Mouse (Mus musculus): ENCODE results near the gene Enox1.

Enox1 gene

DNA sequence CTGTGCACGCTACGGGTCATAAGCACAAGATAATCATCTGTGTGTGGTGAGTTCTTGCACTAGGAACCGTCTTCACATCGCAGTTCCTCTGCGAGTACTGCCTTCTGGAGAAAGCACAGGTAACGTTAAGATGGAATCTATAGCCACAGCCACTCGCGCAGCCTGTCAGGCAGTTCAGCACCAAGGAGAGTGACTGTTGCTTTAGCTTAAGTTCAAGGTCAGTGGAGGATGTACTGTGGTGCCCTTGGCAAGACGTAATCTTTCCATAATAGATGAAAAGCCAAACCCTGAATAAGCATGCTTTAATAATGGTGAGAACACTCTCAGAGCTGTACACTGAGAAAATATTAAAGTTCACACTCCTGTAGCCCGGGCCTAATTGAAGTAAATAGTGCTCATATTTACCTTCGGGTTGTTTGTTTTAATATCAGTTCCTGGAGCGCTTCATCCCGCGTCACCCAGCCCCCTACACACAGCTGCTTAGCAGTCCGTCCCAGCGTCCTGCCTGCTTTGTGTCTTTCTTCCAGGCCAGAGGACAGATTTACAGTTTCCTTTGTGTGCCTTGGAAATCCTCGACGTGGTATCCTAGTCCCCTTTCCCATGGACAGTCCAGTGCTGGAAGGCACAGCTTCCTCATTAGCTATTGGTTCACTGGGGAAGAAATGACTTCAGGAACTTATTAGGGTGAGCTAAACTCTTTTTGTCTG lies 38.9 kb downstream of the Enox1 start:
- peak; percentile 50 for DNase-seq (ENCODE audit: low read depth, low spot score)

DNA sequence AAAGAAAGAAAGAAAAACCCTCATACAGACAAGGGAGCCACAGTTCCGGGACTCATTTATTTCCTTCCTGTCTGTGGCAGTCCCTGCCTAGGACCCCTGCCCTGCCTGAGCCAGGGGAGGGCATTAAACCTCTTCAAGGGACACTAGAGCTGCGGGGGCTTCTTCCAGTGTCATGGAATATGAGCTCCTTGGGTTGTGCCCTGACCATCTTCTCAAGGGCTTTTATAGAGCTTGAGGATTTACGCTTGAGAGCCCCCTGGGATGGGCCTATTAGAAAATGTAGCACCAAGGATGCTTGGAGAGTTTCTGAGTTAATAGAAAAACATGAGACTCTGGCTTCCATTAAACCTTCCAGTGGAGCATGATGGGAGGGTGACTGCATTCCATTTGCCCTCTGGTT lies 39.7 kb downstream of the Enox1 start:
- no peak for DNase-seq (ENCODE audit: low read depth, low spot score)

DNA sequence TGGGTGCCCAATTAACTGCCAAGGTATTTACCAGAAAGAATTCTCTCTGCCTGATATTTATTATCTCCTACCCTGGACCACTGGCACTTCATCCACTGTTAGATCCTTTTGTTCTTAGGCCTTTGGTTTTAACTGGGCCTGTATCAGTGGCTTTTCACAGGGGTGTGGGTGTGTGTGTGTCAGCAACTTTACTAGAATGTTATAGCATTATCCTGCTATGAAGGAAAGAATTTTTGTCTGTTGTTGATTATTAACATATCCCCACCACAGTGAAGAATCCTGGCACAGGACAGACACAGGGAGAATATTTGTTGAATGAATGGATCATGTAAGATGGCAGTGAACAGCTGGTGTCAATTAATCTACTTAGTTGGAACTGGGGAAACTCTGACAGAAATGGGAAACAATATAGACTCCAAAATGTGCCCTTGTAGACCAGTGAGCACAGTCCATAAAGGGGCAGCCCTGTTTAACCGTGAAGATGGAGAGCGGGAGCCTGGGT lies 40.9 kb downstream of the Enox1 start:
- no peak for DNase-seq (ENCODE audit: low read depth, low spot score)

DNA sequence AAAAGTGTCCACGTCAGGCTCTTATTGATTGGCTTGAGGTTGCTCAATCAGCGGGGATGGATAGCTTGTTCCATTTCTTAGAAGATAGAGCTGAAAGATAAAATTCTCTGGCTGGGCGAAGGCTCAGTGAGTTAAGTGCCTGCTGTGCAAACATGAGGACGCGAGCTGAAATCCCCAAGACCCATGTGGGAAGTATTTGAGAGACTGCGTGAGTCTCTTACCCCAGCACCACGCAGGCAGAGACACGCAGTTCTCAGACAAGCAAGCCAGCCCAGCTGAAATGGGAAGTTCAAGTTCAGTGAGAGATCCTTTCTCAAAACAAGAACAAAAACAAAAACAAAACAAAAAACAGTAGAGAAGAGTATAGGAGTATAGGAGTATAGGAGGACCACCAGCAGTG lies 54.3 kb downstream of the Enox1 start:
- DNase-seq (ENCODE audit: low read depth, low spot score), result no peak

DNA sequence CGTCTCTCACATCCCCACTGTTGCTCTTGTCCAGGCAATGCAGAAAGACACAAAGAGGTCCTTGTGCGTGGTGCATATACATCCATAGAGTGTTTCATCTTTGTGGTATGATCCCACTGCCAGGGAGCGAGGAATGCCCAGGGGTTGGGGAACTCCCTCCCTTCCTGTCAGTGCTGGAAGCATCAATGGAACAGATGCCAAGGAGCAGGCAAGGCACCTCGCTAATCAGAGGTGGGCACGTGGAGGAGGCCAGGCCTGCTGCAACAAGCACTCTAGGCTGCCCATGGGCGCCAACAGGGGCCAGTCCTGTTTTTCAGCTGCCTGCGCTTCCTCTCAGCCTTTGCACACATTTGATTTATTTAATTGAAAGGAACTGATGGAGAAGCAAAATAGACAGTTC lies 56.6 kb downstream of the Enox1 start:
- no peak for DNase-seq (ENCODE audit: low read depth, low spot score)

DNA sequence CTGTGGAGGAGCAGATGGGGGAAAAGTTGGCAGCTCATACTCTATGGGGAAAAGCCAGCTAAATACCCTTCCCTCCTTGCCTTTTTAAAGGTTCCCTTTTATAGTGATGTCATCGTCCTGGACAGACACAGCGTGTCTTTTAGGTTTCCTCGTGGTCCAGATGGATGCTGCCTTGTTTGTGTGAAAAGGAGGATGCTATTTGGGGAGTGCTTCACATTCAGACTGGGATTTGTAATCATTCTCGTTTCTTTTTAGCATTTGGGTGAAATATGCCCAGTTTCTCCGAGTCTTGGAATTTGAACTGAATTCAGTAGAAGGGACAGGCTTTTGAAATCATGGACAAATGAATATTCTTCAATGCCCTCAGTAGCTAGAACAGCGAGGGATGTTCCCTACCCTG lies 58.3 kb downstream of the Enox1 start:
- DNase-seq (ENCODE audit: low read depth, low spot score), result no peak

DNA sequence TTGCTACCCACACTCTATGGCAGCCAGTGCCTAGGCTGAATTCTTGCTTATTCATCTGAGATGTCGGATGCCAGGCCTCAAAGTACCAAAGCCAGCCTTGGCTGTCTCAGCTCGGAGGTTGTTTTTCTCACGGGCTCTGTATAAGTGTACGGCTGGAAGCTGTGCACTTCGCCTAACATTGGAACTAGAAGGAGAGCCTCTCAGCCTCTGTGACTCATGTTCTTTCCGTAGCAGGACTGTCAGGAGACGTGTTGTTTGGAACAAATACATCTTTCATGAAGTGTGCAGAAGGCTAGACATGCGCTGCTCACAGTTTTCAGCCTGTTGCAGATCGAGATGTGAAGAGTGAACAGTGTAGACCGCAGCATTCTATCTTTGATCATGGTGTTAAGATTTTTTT lies 68.8 kb downstream of the Enox1 start:
- DNase-seq (ENCODE audit: low read depth, low spot score), result no peak

DNA sequence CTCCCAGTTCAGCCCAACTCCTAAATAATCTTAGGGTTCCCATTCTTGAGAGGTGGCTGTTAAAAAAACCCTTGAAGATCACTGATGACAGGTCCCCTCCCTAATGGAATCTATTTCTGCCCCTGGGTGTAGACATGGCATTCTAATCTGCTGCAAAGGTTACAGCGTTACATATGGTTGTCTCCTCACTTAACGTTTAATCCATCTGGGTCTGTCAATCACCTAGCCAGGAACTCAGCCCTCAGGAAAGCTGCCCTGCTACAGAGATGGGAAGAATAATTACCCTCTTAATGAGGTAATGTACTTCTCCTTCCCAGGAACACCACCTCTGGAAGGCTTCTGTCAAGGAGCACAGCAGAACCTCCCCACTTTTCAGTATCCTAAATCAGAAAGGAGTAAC lies 82.2 kb downstream of the Enox1 start:
- no peak for DNase-seq (ENCODE audit: low read depth, low spot score)

DNA sequence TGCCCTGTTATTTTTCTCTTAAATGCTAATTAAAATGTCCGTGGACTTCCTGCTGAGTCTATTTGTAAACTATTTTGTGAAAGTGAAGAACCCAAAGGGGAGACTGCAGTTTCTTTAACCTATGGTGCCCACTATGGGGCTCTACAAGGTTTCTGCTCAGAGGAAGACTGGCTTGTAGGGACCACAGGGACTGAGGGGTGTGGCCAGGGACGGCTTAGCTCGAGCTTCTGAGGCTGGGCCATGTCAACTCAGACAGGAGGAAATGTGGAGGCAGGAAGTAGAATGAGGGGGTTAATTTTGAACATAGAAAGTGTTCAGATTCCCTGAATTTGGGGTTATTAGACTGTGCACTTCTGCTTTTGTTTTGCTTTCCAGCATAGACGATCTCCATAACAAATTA lies 82.8 kb downstream of the Enox1 start:
- peak; percentile 48 for DNase-seq (ENCODE audit: low read depth, low spot score)

DNA sequence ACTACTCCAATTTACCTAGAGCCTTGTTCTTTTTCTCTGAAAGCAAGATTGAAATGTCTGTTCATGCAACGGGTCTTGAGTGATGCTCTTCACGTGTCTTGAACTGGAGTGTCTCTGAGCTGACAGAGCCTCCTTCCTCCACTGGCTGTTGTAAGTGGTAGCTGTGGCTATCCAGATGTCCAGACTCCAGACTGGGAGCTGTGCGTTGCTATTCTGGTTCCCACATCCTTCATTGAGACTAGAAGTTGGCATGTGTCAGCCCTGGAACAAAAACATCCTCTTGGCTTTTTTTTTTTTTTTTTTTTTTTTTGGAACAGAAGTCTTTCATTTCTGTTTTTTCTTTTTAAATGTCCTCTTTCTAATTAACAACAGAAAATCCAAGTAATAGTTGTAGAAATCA lies 90.4 kb downstream of the Enox1 start:
- no peak for DNase-seq (ENCODE audit: low read depth, low spot score)

DNA sequence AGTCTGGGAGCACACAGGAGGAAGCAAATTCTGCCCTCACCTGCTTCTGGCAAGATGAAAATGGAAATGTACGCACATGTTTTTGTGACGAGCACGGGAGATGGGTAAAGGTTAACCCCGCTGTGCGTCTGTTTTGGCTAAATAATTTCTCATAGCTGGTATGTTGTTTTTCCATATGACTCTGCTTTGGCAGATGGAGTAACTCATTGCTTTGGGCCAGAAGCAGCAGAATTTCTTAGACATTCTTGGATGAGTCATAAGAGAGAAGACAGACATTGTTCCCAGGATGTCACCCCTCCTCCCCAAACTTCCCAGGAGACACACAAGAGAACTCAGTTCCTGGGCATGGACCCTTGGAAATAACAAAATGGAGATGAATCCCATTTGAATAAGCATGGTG lies 91.9 kb downstream of the Enox1 start:
- no peak for DNase-seq (ENCODE audit: low read depth, low spot score)

DNA sequence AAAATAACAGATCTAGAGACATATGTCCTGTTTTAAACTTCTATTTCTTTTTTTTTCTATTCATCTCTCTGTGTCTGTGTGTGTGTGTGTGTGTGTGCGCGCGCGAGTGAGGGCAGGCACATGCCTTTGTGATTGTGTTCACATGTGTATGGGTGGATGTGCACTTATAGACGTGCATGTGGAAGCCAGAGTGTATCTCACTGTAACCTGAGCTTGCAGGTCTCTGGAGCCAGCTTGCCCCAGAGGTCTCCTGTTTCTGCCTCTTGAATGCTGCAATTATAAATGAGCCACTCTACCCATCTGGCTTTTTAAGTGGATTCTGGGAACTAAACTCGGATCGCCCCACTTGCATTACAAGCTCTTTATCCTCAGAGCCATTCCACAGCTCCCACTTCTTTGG lies 92.4 kb downstream of the Enox1 start:
- no peak for DNase-seq (ENCODE audit: low read depth, low spot score)

DNA sequence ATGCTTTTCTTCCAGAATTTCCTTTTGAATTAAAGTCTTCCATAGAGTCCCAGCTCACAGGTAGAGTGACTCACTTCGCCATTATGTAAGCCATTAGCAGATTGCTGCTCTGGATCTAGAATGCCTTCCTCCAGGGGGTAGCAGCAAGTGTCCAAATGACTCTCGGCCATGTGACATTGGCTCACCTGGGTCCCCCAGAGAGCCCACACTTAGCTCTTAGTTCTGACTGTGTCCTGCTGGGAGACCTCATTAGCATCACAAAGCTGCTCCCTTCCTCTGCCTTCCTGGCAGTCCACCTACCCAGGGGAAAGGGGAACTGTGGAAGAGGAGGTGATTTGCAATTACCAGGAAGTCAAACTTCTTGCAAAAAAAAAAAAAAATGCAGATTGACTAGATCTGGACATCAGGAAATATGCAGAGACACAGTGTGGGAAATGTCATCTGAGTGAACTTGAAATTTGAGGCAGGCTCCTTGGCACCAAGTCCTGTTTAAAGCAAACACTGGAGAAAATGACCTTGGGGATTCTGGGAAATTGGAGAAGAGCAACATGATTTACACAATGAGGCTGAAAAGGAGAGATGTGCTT lies 94.2 kb downstream of the Enox1 start:
- peak; percentile 99 for DNase-seq (ENCODE audit: low read depth, low spot score)

DNA sequence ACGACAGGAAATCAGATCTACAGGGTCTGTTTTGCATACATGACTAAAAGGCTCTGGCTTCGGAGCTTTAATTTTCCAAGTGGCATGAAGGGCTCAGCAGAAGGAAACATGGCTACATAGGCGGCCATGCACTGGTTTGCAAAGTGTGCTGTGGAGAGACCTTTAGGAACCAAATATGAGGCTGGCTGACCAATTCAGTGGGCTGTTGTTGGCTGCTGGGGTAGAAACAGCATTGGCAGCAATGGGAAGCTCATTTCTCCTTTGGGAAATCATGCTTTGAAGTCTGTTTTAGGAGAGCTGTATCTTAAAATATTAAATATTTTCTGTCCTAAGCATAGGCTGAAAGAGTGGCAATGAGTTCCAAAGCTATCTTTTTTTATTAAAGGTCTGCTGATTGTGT lies 98.6 kb downstream of the Enox1 start:
- no peak for DNase-seq (ENCODE audit: low read depth, low spot score)

DNA sequence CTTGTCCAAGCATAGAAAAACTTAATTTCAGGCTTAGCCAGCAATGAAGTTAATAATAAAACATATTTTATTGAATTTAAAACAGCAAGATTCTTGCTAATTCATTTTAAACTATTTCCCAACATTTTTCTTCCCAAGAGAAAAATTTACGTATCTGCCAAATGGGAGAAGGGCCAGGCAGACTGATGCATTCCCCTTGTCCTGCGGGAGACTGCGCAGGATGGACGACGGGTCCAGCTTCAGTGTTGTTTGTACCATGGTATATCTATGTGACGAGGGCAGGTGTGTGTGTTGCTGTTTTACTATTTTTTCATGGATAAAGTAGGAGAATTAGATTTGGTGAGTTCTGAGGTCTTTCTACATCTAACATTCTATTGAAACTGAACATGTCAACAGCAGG lies 99.1 kb downstream of the Enox1 start:
- DNase-seq (ENCODE audit: low read depth, low spot score), result no peak

DNA sequence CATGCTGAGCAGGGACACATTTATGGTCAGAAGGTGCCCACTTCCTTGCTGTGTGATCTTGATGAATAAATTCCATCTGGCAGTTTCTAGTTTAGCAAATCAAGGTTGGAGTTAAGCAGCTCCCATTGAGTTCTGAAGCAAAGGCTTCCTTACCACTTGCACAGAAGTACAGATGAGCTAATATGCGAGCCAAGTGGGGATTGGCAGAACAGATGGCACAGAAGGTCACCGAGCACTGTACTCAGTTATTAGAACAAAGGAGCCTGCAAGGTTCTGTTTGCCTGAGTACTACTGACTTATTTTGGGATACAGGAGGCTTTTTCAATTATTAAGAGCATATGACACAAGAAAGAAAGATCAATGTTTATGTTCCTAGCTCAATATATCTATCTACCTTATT lies 100.4 kb downstream of the Enox1 start:
- DNase-seq (ENCODE audit: low read depth, low spot score), result no peak

DNA sequence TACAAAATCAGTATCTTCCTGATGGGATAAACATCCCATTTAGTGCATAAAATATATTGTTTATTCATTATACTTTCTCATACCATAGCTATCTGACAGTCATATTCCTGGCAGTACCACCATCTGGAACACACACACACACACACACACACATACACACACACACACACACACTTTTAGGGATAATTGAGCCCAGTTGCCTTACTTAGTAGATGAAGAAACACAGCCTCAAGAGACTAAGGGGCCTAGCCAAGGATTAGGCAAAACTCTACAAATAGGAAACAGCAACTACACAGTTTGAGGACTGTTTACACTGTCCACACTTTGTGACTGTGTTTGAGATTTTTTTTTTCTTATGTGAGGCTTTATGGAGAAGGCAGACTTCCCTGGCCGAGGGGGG lies 100.9 kb downstream of the Enox1 start:
- DNase-seq (ENCODE audit: low read depth, low spot score), result no peak

DNA sequence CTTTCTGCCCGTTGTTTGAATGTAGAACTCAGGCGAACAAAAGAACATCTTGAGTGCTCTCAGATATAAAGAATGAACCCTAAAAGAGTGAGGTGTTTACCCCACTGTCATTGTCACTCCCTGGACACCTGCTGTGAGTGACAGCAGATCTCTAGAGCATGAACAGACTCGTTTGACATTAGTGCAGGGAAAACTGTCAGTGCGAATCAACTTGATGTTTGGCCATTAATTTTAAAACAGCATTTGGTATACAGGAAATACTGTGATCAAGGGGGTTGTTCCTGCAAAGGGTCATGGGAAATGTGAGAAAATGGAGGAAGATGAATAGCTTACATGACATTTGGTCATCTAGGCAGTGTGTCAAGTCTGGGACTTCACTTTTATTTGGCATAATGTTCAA lies 101.6 kb downstream of the Enox1 start:
- no peak for DNase-seq (ENCODE audit: low read depth, low spot score)

DNA sequence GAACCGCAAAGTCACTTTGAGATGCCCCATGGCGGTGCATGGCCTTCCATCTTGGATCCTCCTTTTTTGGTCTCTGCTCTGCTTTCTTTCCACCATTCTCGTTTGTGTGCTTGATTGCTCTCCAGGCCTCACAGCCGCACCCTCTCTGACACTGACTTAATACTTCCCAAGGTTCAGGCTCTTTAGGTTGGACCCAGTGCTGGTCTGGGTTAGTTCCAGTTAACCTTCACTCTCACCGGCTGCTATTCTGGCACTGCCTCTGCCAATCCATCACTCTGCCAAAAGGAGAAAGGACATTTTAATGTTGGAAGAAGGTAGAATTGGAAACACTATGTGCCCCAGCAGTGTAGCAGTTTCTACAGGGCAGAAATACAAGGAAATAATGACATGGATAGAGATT lies 103.1 kb downstream of the Enox1 start:
- no peak for DNase-seq (ENCODE audit: low read depth, low spot score)

DNA sequence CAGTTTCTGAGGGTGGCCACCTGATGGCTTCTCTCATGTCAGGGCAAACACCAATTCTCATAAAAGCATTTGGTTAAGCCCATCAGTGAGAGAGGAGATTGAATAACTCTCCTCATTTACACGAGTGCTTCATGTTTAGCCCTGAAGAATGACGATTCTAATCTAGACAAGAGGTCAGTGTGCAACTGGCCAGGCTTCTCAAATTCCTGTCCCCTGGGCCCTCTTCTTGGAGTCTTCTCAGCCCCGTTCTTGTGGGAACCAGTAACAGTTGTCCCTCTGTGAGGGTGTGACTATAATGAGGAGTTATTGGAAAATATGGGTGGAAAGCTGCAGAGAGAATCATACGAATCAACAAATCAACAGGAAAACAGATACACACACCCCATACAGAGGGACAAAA lies 103.5 kb downstream of the Enox1 start:
- no peak for DNase-seq (ENCODE audit: low read depth, low spot score)

DNA sequence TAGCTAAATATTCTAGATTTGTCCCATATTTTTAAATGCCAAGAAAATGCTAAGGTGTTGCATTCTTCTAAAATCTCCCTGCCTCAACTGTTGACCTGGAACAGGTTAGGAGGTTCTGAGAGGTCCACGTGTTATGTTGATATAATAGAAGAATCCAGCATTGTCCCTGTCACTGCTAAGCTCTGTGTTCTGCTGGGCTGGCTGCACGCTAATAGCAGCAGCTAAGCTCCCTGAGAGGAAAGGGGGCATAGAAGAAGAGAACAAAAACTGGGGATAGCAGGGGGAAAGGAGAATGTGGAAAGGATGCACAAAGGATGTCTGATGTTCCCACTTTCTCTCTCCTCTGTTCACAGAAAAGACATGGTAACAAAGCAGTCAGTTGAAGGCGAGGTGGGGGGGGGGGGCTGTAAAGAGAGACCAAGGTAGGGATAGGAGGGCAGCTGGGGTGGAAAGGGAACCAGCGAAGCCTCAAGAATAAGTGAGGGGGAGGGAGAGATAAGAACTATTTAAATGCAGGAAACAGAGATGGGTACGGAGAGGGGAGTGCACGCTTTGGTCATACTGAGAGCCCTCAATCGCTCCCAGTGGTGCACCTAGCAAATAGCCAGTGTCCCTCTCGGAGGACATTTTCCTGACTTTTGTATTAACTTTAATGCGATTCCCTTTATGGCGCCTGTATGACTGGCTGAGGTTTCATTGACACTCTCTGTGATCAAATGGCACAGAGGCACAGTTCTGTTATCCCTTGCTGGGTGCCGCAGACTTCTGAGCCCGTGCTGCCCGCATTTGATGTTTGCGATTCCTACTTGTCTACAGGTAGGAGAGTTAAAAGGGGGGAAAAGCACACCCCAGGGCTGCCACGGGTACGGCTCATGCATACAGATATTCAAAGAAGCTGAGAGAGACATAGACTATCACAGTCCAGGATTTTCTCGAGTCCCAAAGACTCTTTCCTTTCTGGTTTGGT lies 110.5 kb downstream of the Enox1 start:
- no peak for DNase-seq (ENCODE audit: low read depth, low spot score)

DNA sequence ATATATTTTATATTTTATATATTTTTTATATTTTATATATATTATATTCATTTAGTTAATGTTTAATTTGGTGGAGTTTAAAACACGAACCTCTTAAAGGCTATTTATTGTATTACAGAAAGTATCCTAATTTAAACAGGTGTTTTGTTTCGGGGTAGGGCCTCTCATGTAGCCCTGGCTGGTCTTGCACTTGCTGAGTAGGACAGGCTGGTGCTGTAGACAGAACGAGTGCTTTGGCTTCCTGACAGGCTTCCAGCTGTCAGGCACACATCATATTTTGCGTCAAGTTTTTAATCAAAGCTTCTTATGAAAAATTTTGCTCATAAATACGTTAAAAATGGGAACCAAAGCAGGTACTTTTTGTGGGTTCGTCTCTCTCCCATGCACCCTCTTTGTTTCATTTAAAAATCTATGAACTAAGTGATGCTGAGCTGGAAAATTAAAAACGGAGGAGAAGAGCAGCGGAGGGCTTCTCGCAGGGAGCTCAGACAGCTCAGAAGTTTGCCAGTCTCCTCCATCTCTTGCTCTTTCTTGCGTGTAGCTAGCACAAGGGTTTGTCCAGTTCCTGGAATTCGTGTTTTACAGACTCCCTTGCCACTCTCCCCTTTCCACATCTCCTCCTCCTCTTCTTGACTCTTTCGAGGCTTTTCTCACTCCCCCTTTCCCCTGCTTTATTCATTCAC lies 115.8 kb downstream of the Enox1 start:
- no peak for DNase-seq (ENCODE audit: low read depth, low spot score)

Measured in ES-CJ7 (cell line).